Mouse (Mus musculus) hindbrain, postnatal 0 days (tissue): ENCODE measurements around the gene Gm49378. TPM values are rescaled to one million over a fixed set of nuclear protein-coding genes. Genes with fewer than 3 reads are reported as not detected.

Experiments
- ATAC-seq: fragments of 200-750 bp; cut with Nextera tagmentation; 2 replicates; pipeline ENCODE4 v1.8.0; 2017; ENCODE audit warnings: mild to moderate bottlenecking, moderate TSS enrichment, moderate library complexity
- DNase-seq: peaks from one replicate; pipeline ENCODE4 v3.0.0-alpha.2; 2015; ENCODE audit warnings: low spot score
- H3K27ac ChIP-seq: fragments of 300-500 bp; sonication (generic); 2 replicates; pipeline ENCODE4 v1.5.1; 2014; ENCODE audit warnings: mild to moderate bottlenecking
- H3K27me3 ChIP-seq: fragments of 300-500 bp; sonication (generic); 2 replicates; pipeline ENCODE4 v1.6.1; 2014; ENCODE audit warnings: low read length, mixed read lengths; ENCODE audit not compliant: insufficient read depth
- H3K36me3 ChIP-seq: fragments of 300-500 bp; sonication (generic); 2 replicates; pipeline ENCODE4 v1.6.1; 2014; ENCODE audit warnings: low read length, mixed read lengths; ENCODE audit not compliant: insufficient read depth
- H3K4me1 ChIP-seq: fragments of 300-500 bp; sonication (generic); 2 replicates; pipeline ENCODE4 v1.6.1; 2014; ENCODE audit warnings: antibody characterized with exemption, low read length, mixed read lengths; ENCODE audit not compliant: insufficient read depth
- H3K4me2 ChIP-seq: fragments of 300-500 bp; sonication (generic); 2 replicates; pipeline ENCODE4 v1.6.1; 2014; ENCODE audit warnings: low read depth, mild to moderate bottlenecking, low read length, moderate library complexity, mixed read lengths
- H3K4me3 ChIP-seq: fragments of 300-500 bp; sonication (generic); 2 replicates; pipeline ENCODE4 v1.5.1; 2014; ENCODE audit warnings: low read length
- H3K9ac ChIP-seq: fragments of 300-500 bp; sonication (generic); replicated peaks from 2 replicates; pipeline ENCODE4 v1.6.1; 2014; ENCODE audit warnings: mild to moderate bottlenecking, low read length, moderate library complexity, mixed read lengths
- H3K9me3 ChIP-seq: fragments of 300-500 bp; sonication (generic); 2 replicates; pipeline ENCODE4 v1.6.1; 2016; ENCODE audit warnings: low read length, mixed read lengths
- CTCF ChIP-seq: IDR thresholded peaks from 2 replicates; pipeline ENCODE4 v1.5.1; 2016; ENCODE audit warnings: antibody characterized with exemption, control low read depth, low read depth
- WGBS: fragments of 180-500 bp; shearing (Covaris S2); extraction: QIAGEN DNeasy Blood & Tissue Kit; methylation state at CpG from one replicate; pipeline ENCODE4 v1.1.7; 2014; 5-methylcytosine and 5-hydroxymethylcytosine counted together
- polyA plus RNA-seq: library from polyadenylated mRNA; unstranded; fragments of >200 nt; fragmentation: Nextera tagmentation; extraction: Ambion mirVana; gene quantifications from 2 replicates; pipeline ENCODE4 v1.2.1, GENCODE M21; 2015
- total RNA-seq: library from RNA; depleted of rRNA; stranded (reverse); fragments of >200 nt; gene quantifications from 2 replicates; pipeline ENCODE4 v1.2.3, GENCODE M21; 2014

The Gm49378 gene
- total and polyA plus RNA-seq, 2 experiments from 2014 or later, result 1.0 to 7.9 TPM

DNA sequence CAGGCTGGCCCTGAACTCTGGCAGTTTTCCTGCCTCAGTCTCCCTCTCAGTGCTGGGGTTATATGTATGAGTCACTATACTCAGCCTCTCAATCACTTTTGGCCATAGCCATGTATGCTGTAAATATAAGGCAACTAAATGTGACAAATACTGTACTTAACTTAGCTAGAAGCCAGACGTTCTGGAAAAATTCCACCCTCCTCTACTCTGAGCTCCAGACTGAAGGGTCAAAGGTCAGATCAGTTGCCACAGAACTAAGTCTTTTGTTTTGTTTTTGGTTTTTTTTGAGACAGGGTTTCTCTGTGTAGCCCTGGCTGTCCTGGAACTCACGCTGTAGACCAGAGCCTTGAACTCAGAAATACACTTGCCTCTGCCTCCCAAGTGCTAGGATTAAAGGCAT is 21.8 kb downstream of the Gm49378 start:
- H3K27ac ChIP-seq, result no peak overlapping the region
- H3K4me1 ChIP-seq, result no peaks in the 10 kb centered on the region
- DNase-seq (no peak), ATAC-seq (no peak)
- H3K9ac ChIP-seq, result no peak overlapping the region
- H3K36me3 ChIP-seq, result no peaks in the 10 kb centered on the region
- H3K9me3 ChIP-seq, result no peaks in the 10 kb centered on the region
- no peak overlapping the region for H3K4me3 ChIP-seq
- TF ChIP-seq CTCF, result no peak
- H3K27me3 ChIP-seq, result no peaks in the 10 kb centered on the region
- H3K4me2 ChIP-seq, result no peak overlapping the region
- 42% methylated on average over 2 of the region's 2 CpGs for WGBS

DNA sequence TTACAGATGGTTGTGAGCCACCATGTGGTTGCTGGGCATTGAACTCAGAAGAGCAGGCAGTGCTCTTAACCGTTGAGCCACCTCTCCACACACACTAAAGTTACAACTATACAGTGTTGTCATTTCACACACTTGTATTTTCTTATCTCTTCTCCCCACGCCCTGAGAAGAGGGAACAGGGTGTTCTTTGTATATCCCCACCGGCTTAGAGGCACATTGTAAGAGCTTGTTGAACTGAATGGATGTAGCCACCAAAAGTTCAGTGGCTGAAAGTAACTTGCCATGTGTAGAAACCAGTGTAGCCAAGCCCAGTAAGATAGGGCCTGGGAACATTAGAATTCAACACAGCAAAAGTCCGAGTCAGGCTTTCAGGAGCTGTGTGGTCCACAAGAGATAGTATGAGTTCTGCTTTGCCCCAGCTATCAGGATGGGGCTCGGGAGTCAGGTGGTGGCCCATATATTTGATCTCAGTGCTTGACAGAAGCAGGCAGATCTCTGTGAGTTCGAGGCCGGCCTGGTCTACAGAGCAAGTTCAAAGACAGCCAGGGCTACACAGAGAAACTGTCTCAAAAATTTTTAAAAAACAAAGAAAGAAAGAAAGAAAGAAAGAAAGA is 23.0 kb downstream of the Gm49378 start:
- ATAC-seq (no peak), DNase-seq (no peak)
- H3K4me1 ChIP-seq, result no peaks in the 10 kb centered on the region
- no peak overlapping the region for H3K4me3 ChIP-seq
- no peak overlapping the region for H3K9ac ChIP-seq
- no peak overlapping the region for H3K27ac ChIP-seq
- TF ChIP-seq CTCF, result no peak
- peaks cover 3% of the 10 kb centered on the region; the same call in 1 of the 2 replicates for H3K36me3 ChIP-seq
- H3K4me2 ChIP-seq, result no peak overlapping the region
- 78% methylated on average over 7 of the region's 7 CpGs for WGBS
- no peaks in the 10 kb centered on the region for H3K9me3 ChIP-seq
- H3K27me3 ChIP-seq, result no peaks in the 10 kb centered on the region

DNA sequence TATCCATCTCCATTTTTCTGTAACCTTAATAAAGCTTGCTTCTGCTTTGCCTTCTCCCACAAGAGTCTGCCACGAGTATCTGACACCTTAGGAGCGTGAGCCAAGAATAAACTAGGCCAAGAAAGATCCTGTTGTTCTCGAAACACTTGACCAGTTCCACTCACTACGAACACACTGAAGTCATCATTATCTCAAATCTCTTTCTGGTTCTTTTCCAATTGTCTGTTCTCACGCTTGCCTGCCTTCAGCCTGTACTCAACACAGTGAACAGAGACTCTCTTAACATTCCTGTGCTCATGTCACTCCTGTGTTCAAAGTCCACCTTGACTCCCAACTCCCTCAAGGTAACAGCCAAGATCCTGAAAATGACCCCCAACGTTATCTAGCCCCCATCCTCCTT is 24.3 kb downstream of the Gm49378 start:
- H3K9ac ChIP-seq, result no peak overlapping the region
- TF ChIP-seq CTCF, result no peak
- WGBS, result 65% methylated on average over 6 of the region's 6 CpGs

DNA sequence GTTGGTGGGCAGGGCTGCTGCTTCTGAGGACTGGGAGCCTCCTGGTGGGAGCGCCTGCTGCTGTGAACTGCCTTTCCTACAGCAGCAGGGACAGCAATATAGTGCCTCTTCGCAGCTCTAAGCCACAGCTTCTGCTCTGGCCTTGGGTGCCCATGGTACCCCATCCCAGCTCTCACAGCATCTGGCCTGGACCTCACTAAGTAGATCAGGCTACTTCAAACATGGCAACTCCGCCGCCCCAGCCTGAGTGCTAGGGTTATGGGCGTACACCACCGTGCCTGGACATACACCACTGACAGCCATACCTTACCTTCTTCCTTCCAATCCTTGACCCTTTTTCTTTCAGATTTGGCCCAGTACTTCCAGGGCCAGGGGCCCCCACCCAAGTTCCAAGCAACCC is 29.4 kb downstream of the Gm49378 start:
- no peaks in the 10 kb centered on the region for H3K9me3 ChIP-seq
- H3K4me1 ChIP-seq, result no peaks in the 10 kb centered on the region
- no peak overlapping the region for H3K9ac ChIP-seq
- ATAC-seq (no peak), DNase-seq (no peak)
- no peak overlapping the region for H3K4me3 ChIP-seq
- no peak overlapping the region for H3K4me2 ChIP-seq
- TF ChIP-seq CTCF, result no peak
- no peak overlapping the region for H3K27ac ChIP-seq
- WGBS, result 95% methylated on average over 6 of the region's 6 CpGs
- H3K27me3 ChIP-seq, result no peaks in the 10 kb centered on the region
- H3K36me3 ChIP-seq, result peaks cover 31% of the 10 kb centered on the region

More for the DNA sequence above, 24.3 kb downstream of the Gm49378 start:
- Histone ChIP-seq H3K4me2 (no peak overlapping the region), H3K27me3 (no peaks in the 10 kb centered on the region), H3K4me3 (no peak overlapping the region), H3K4me1 (no peaks in the 10 kb centered on the region), H3K36me3 (peaks cover 10% of the 10 kb centered on the region; the same call in 1 of the 2 replicates), H3K9me3 (no peaks in the 10 kb centered on the region), H3K27ac (no peak overlapping the region)
- ATAC-seq (no peak), DNase-seq (no peak)

DNA sequence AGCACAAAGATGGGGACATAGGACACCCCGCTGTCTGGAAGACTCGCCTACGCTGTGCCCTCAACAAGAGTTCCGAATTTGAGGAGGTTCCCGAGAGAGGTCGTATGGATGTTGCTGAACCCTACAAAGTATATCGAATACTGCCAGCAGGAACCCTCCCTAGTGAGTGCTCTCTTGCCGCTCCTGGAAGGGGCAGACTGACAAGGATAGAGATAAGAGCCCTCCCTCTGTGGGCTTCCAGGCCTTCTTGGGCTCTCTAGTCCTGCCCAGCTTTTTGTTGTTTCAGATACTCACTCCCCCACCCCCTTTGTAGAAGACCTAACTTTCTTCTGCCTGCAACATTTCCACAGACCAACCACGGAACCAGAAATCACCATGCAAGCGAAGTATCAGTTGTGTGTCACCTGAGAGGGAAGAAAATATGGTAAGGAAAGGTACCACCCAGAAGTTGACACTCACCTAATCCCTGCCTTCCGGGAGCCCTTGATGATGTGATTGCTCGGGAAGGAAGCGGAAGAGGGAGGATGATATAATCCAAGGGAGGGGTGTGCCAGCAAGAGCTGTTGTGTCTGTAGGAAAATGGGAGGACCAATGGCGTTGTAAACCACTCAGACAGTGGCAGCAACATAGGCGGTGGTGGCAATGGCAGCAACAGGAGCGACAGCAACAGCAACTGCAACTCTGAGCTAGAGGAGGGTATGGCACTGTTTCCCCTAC is 31.8 kb downstream of the Gm49378 start:
- Histone ChIP-seq H3K9ac (no peak overlapping the region), H3K9me3 (no peaks in the 10 kb centered on the region), H3K27me3 (no peaks in the 10 kb centered on the region), H3K27ac (no peak overlapping the region), H3K4me1 (no peaks in the 10 kb centered on the region), H3K4me2 (no peak overlapping the region), H3K4me3 (no peak overlapping the region), H3K36me3 (peaks cover 50% of the 10 kb centered on the region)
- no peak for DNase-seq
- no peak for ATAC-seq
- no peak for TF ChIP-seq CTCF
- 93% methylated on average over 16 of the region's 16 CpGs for WGBS

DNA sequence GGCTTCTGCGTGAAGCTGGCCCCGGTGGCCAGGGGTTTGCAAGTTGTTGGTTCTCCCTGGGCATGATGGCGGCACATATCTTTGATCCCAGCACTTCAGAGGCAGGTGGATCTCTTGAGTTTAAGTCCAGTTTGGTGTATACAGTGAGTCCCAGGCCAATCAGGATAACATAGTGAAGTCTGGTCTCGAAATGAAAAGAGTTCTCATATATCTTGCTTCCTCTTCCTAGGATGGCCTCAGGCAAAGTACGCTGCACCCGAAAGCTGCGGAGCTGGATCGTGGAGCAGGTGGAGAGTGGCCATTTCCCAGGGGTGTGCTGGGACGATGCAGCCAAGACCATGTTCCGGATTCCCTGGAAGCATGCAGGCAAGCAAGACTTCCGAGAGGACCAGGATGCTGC is 32.9 kb downstream of the Gm49378 start:
- Histone ChIP-seq H3K4me3 (no peak overlapping the region), H3K9ac (no peak overlapping the region), H3K36me3 (peaks cover 58% of the 10 kb centered on the region), H3K9me3 (no peaks in the 10 kb centered on the region), H3K27me3 (no peaks in the 10 kb centered on the region), H3K4me1 (no peaks in the 10 kb centered on the region), H3K4me2 (peak overlapping the region; percentile 50), H3K27ac (no peak overlapping the region)
- no peak for TF ChIP-seq CTCF
- DNase-seq, result no peak
- no peak for ATAC-seq
- 91% methylated on average over 11 of the region's 11 CpGs for WGBS
